Mouse (Mus musculus) skeletal muscle tissue, adult 2 months (tissue): ENCODE measurements at regions not wholly inside any gene's neighbourhood (a gene's known extent, or its start where the extent isn't known, plus 50 kb on each side); places are given as distances from the start of the nearest gene placed in this dataset.
A peak's percentile ranks its signal among the peaks of the same experiment; 100 is the strongest.

Experiments used
- DNase-seq: peaks from one replicate; pipeline ENCODE4 v3.0.0-alpha.2; 2012; ENCODE audit warnings: low read depth, low spot score

DNA sequence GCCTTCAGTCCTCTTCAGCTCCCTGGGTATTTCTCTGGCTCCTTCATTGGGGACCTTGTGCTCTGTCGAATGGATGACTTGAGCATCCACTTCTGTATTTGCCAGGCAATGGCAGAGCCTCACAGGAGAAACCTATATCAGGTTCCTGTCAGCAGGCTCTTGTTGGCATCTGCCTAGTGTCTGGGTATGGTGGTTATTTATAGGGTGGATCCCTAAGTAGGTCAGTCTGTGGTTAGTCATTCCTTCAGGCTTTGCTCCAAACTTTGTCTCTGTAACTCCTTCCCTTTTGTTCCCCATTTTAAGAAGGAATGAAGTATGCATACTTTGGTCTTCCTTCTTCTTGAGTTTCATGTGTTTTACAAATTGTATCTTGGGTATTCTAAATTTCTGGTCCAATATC, 522.4 kb upstream of the St8sia4 start:
- peak; percentile 2 for DNase-seq

DNA sequence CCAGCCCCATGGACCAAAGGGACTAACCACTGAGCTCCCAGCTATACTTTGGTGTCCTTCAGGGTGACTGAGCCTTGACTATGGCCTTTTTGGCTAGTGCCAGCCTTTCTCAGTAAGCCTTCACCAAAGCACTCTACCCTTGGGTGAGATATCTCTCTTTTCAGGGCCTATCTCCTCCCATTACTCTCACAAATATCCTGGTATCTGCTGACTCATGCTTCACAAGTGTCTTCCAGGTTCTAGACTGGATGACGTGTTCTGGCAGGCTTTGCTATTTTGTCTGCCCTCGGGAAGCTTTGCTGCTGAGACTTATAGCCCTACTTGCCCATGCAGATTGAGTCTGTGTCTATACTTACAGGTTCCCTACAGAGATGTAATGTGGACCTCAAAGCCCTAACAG, 499.4 kb upstream of the St8sia4 start:
- no peak for DNase-seq

DNA sequence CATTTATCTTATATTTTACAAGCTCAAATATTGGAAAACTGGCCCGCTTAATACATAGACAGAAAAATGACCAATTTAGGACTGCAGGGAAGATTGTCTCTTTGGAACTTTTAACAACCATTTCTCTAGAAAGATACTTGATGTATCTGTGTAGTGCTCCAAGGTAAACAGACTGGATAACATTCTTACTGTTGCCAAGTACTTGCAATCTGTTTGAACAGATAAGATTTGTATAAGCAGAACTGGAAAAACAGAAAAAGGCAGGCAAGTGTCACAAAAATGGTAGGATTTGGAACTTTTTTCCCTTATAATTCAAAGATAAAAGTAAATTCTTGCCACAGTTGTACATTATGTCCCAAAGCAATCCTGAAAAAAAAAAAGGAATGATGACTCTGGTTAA, 488.1 kb upstream of the St8sia4 start:
- no peak for DNase-seq

DNA sequence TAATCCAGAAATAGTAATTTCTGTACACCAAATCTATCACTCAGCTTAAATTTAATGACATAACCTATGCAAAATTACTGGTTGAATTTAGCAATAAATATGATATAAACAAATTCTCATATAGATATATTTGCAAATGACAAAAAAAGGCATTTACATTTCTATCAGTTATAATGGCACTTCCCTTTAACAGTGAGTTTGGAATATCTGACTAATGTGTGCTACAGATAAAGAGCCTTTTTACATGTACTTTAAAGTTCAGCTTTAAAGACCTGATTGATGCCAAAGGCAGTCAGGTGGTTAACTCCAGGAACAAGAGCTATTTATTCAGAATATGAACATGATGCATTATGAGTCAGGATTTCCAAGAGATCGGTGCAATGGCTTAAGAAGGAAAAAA, 461.2 kb upstream of the St8sia4 start:
- DNase-seq, result no peak

DNA sequence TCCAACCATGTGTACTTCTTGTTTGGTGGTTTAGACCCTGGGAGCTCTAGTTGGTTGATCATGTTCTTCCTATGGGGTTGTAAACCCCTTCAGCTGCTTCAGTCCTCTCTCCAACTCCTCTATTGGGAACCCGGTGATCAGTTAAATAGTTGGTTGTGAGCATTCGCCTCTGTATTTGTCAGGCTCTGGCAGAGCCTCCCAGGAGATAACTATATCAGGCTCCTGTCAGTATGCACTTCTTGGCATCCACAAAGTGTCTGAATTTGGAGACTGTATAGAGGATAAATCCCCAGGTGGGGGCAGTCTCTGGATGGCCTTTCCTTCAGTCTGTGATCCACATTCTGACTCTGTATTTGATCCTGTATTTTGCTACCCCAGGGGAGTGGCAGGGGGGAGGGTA, 440.6 kb upstream of the St8sia4 start:
- DNase-seq, result no peak

DNA sequence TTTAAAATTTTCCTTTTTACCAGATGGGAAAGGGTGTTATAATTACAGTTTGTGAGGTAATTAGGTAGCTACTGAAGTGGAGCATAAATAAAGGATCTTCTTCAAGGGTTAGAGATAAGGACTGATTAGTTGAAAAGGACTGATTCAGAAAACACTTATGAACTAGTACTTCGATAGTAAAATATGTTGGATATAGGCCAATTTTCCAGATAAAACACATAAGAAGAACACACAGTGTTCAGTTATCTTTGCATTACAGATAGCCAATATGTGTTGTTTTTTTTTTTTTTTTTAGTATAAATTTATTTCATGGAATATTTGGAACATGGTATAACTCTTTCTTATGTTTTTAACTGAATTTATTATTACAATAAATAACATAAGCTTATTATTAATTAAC, 438.0 kb upstream of the St8sia4 start:
- DNase-seq, result no peak

DNA sequence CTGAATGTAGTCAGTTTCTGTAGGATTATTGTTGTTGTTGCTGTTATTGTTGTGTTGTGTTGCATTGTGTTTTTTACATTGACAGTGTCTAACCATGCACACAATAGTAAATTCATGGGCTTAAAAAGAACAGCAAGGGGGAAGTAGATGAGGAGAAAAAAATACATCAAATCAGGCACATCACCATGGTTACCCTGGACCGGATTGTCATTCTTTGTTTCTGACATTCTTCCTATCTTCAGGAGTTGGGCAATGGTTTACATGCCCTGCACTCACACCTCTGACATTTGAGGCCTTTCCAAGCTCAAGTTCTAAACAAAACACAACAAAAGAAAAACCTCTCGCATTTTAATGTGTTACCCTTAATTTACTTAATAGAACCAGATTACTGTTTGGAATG, 416.2 kb upstream of the St8sia4 start:
- DNase-seq, result no peak

DNA sequence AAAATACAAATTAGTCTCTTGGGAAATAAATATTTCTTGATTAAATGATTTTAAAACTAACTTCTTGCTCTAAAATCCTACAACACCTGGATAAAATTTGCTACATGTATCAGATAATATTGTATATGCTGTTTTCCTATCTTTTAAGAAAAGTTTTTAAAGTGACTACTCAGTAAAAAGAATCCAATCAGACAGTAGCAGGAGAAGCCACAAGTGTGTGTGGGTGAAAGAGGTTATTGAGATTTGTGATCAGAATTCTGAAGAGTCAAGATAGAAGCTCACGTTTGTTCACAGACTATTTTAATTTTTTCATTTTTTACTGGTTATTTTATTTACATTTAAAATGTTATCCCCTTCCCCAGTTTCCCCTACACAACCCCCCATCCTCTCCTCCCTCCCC, 407.3 kb upstream of the St8sia4 start:
- DNase-seq, result no peak

DNA sequence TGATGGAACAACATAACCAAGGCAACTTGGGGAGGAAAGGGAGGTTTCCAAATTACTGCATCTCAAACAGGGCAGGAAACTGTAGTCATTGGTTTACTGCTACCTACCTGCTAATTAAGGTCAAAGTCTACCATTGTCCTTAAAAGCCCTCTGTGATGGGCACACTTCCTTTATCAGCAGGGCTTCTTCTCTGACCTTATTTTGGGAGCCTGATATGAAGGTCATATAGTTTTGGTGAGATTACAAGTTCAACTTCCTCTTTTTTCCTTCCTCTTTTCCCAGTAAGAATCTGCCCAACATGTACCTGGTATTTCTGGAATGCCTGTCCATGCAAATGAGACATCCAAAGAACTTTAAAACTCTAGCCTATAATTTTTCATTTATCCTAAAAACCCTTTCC, 394.0 kb upstream of the St8sia4 start:
- no peak for DNase-seq

DNA sequence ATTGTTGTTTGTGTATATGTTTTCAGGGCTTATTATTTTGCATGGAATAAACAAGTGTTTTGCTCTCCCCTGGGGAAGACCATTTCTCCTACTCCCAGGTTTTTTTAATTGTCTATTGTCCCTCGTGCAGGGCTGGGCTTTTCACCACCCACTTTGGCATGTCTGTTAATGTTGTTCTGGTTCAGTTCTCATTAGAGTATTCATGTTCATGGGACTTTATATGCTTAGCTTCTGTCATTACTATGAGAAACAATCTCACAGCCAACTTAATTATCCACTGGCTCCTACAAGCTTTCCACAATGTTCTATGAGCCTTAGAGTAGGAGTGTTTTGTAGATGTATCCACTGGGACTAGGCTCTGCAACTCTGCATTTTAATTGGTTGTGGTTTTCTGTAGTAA, 381.9 kb upstream of the St8sia4 start:
- DNase-seq, result no peak

DNA sequence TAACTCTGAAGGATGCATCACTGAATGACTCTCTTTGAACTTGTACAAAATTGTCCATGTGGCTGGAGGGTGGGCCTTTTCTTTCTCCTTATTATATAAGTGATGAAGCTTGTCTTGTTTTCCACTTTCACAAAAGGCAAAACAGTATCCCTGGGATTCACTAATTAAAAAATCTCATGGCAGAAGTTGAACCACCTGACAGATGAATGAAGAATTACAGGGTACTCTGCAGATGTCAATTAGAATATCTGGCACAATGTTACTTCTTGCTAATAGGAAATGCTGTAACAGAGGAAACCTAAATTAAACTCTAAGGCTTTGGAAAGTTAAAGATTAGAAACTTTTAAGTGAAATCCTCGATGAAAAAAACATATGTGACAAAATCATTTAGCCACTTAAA, 379.2 kb upstream of the St8sia4 start:
- no peak for DNase-seq

DNA sequence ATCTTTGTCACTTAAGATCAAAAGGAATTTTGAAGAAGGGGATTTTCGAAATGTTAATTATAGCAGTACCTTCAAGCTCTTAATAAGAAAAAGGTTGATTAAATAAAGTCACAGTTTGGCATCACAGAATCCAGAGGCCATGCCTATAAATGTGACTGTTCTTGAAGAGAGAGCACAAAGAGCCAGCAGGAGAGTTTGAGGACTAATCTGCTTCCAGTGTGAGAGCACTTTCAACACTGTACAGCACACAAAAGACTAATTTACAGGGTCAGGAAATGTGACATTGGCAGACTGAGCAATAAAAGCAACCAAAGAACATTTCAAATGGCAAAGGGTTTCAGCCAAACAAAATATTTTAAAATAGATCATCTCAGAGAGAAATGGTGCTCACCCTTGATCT, 352.1 kb upstream of the St8sia4 start:
- DNase-seq, result no peak

DNA sequence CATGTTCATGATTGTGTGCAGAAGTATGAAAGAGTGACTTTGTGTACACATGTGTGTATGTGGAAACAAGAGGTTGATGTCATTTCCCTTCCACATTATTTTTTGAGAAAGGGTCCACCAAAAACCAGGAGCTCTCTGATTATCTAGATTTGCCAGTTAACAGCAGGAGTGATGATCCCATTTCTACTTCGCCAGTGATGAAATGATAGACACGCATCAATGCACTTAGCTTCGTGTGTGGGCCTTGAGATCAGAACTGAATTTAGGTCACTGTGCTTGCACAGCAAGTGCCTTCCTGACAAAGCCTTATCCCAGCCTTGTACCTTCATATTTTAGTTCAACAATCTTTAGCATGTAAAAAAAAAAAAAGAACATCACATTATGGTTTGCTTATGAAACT, 342.1 kb upstream of the St8sia4 start:
- DNase-seq, result no peak

DNA sequence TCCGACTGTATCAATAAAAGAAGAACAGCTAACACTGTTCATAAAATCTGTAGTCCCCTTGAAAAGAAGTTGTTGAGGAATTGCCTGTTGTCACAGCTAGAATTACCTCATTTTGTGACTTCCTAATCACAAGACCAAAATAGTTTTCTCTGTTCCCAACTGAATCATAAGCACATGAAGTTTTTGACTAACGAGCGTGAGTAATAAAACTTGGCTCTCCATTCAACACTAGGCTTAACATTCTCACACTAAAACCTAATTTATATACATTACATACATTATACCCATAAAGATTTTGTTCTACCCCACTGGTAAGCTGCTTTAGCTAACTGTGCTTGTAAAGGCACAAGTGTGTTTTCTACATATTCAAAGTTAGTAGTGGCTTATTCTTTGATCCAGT, 335.7 kb upstream of the St8sia4 start:
- DNase-seq, result no peak

DNA sequence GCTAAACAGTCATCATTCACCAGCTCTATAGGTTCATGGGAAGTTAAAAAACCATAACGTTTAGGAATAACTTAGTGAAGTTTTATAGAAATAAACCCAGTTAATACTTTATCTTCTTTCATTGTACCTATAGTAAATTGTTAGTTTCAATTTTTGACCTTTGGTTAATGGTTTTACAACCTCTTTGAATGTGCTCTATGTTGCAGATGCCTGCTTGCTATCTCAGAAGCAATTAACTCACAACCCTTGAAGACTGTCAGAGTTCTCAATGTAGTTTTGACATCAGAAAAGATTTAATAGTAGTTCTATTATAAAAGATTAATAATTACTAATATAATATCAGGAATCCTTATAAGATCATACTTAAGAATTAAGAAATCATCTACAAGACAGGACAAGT, 294.8 kb upstream of the St8sia4 start:
- DNase-seq, result no peak
